8 mouse cellular contexts compared by ENCODE assay signal in the genomic region with DNA sequence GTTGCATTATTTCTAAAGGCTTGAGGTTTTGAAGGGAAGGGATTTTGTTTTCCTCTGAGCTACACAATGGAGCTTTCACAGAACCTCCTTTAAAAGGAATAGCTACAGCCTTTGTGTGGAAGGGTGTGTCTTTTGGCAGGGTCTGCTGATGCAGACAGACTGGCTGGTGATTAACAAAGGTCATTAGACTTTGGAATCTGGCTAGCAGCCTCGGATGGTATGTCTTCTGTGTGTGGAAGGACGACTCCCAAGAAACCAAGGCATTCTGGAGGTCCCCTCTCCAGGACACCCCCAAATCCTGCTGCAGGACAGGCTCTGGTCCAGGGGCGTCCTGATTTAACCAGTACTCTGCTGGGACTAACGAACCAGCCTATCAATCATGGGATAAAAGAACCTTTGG.
DNase-seq lines count a peak whose midpoint lies in the region; ATAC-seq and TF ChIP-seq lines count a peak whose summit lies in the region.

No protein-coding gene starts in this region.

- no peak for ATAC-seq in heart, embryonic 11.5 days (replicated peaks; ENCODE audit: insufficient number of reproducible peaks, low FRiP score, low TSS enrichment)
- peak; percentile 80 for ATAC-seq in kidney, embryonic 16.5 days (ENCODE audit: low FRiP score, low TSS enrichment)
- ATAC-seq in erythroid progenitor cell, adult 5-6 weeks (replicated peaks; ENCODE audit: low FRiP score, poor library complexity, severe bottlenecking): no peak

- no peaks in the 10 kb centered on the region for H3K27me3 ChIP-seq in heart, embryonic 11.5 days (ENCODE audit: control insufficient read depth, insufficient read depth, low read length)
- H3K27me3 ChIP-seq in kidney, embryonic 16.5 days (ENCODE audit: insufficient read depth, low read length): no peaks in the 10 kb centered on the region

- WGBS in heart, embryonic 11.5 days (ENCODE audit: insufficient replicate concordance): 15% methylated on average over 4 of the region's 4 CpGs
- WGBS in kidney, embryonic 16.5 days: 21% methylated on average over 4 of the region's 4 CpGs

- peaks cover 22% of the 10 kb centered on the region for H3K9me3 ChIP-seq in ES-E14 (ENCODE audit: control insufficient read depth, insufficient read depth, low read depth, low read length)
- H3K9me3 ChIP-seq in heart, embryonic 11.5 days (replicated peaks; ENCODE audit: control insufficient read depth, low read length): no peaks in the 10 kb centered on the region
- H3K9me3 ChIP-seq in kidney, embryonic 16.5 days (ENCODE audit: low read length): no peaks in the 10 kb centered on the region

- H3K4me2 ChIP-seq in heart, embryonic 11.5 days: peak overlapping the region; percentile 59
- H3K4me2 ChIP-seq in kidney, embryonic 16.5 days (replicated peaks; ENCODE audit: low read depth, low read length): peak overlapping the region; percentile 49

- in situ Hi-C loops in ES-E14 (cut with MboI; ENCODE audit: low sequenced_read_pairs in 2 of 2, unreplicated experiment in 2 of 2): no loop called here

- H3K27ac ChIP-seq in ES-E14 (ENCODE audit: insufficient read depth, low read depth, low read length, poor library complexity, severe bottlenecking): peak overlapping the region; percentile 95
- H3K27ac ChIP-seq in heart, embryonic 11.5 days (ENCODE audit: low read depth, low read length): peak overlapping the region; percentile 92
- H3K27ac ChIP-seq in kidney, embryonic 16.5 days (ENCODE audit: low read length): peak overlapping the region; percentile 95

- DNase-seq in ES-E14 (ENCODE audit: low read depth, low spot score): peak; percentile 39
- DNase-seq in cerebellum, postnatal 10 days: peak; percentile 50 to 56
- DNase-seq in lung, postnatal 25 days (ENCODE audit: low spot score): peak; percentile 20
- no peak for DNase-seq in spleen, adult 12 weeks (ENCODE audit: low spot score)
- DNase-seq in urinary bladder, postnatal 10 days (ENCODE audit: low spot score): no peak

- H3K4me1 ChIP-seq in ES-E14 (ENCODE audit: control insufficient read depth in 2 of 2, insufficient read depth in 2 of 2, low read length in 2 of 2, poor library complexity in 1 of 2): no peaks in the 10 kb centered on the region; a peak in 2 of 4 replicates
- peaks cover 48% of the 10 kb centered on the region for H3K4me1 ChIP-seq in heart, embryonic 11.5 days (ENCODE audit: control insufficient read depth, insufficient read depth, low read length)
- H3K4me1 ChIP-seq in kidney, embryonic 16.5 days (ENCODE audit: insufficient read depth, low read length): peaks cover 32% of the 10 kb centered on the region

- peak overlapping the region in 1 of 2 experiments; percentile 30; a peak in 1 of 4 replicates for H3K4me3 ChIP-seq in ES-E14 (ENCODE audit: insufficient read depth in 1 of 2, low read depth in 1 of 2, low read length in 2 of 2, poor library complexity in 1 of 2, severe bottlenecking in 1 of 2)
- H3K4me3 ChIP-seq in heart, embryonic 11.5 days (ENCODE audit: low read depth, low read length): no peak overlapping the region
- H3K4me3 ChIP-seq in kidney, embryonic 16.5 days (ENCODE audit: low read length): peak overlapping the region; percentile 25

- H3K9ac ChIP-seq in ES-E14 (ENCODE audit: insufficient read depth, low read depth, low read length, poor library complexity, severe bottlenecking): peak overlapping the region; percentile 63; the same call in 1 of the 2 replicates
- H3K9ac ChIP-seq in heart, embryonic 11.5 days (ENCODE audit: low read depth, low read length): peak overlapping the region; percentile 58
- H3K9ac ChIP-seq in kidney, embryonic 16.5 days (replicated peaks; ENCODE audit: low read length): peak overlapping the region; percentile 53

- H3K36me3 ChIP-seq in ES-E14 (ENCODE audit: control insufficient read depth, insufficient read depth, low read length, poor library complexity, severe bottlenecking): peaks cover 48% of the 10 kb centered on the region
- peaks cover 23% of the 10 kb centered on the region for H3K36me3 ChIP-seq in heart, embryonic 11.5 days (ENCODE audit: control insufficient read depth, insufficient read depth, low read length)
- peaks cover 28% of the 10 kb centered on the region for H3K36me3 ChIP-seq in kidney, embryonic 16.5 days (ENCODE audit: insufficient read depth, low read length)

TF ChIP-seq in ES-E14, 5 proteins besides CTCF, POLR2A, EP300 and RAD21:
- TF ChIP-seq HCFC1 (IDR thresholded peaks at IDR 0.05; ENCODE audit: borderline replicate concordance, insufficient read depth, low read length) (no peak), ZNF384 (IDR thresholded peaks at IDR 0.05; ENCODE audit: low read depth, low read length) (no peak), ZC3H11A (IDR thresholded peaks at IDR 0.05; ENCODE audit: borderline replicate concordance, low read depth, low read length) (no peak), CHD2 (IDR thresholded peaks at IDR 0.05; ENCODE audit: low read depth, low read length) (no peak), MAFK (IDR thresholded peaks at IDR 0.05; ENCODE audit: insufficient read depth, low read depth, low read length) (no peak)

Comparison
In these comparisons a context has a peak if more than half of its experiments do, and no peak if none do; other contexts are left out.
1. DNase-seq: peak in ES-E14 (single experiment), cerebellum, postnatal 10 days (2 of 2) and lung, postnatal 25 days (single experiment); none in spleen, adult 12 weeks (single experiment) and urinary bladder, postnatal 10 days (single experiment).
2. Peak in every context shown above with its lines, with median percentiles within 50 percentile points of each other: H3K27ac ChIP-seq and H3K9ac ChIP-seq.